Mouse (Mus musculus) cerebellum, adult 11 months (tissue): ENCODE data around the gene Ppp1r3g.

Source experiments
- DNase-seq: peaks from one replicate; pipeline ENCODE4 v3.0.0; 2022

The Ppp1r3g gene

GRCm38 (mm10) chr13:35995696-35996426, 37.2 kb downstream of the Ppp1r3g start:
- no peak for DNase-seq

GRCm38 (mm10) chr13:35997606-35998005, 39.0 kb downstream of the Ppp1r3g start:
- no peak for DNase-seq

- DNase-seq: no peak
Measured at GRCm38 (mm10) chr13:36000798-36001197, 42.2 kb downstream of the Ppp1r3g start.

GRCm38 (mm10) chr13:36009981-36010380, 51.3 kb downstream of the Ppp1r3g start:
- no peak for DNase-seq

GRCm38 (mm10) chr13:36015636-36016035, 57.0 kb downstream of the Ppp1r3g start:
- no peak for DNase-seq

GRCm38 (mm10) chr13:36018017-36018416, 59.4 kb downstream of the Ppp1r3g start:
- no peak for DNase-seq

GRCm38 (mm10) chr13:36019309-36020274, 61.0 kb downstream of the Ppp1r3g start:
- DNase-seq: peak; percentile 39
